Mouse (Mus musculus): ENCODE data around the gene Rnf2. TPM values are rescaled to one million over a fixed set of nuclear protein-coding genes. Genes with fewer than 3 reads are reported as not detected.

Gene Rnf2
- 81.6 and 92.3 TPM in 2 replicates for polyA plus RNA-seq (2015; fragmentation: Nextera tagmentation; extraction: Ambion mirVana)

DNA sequence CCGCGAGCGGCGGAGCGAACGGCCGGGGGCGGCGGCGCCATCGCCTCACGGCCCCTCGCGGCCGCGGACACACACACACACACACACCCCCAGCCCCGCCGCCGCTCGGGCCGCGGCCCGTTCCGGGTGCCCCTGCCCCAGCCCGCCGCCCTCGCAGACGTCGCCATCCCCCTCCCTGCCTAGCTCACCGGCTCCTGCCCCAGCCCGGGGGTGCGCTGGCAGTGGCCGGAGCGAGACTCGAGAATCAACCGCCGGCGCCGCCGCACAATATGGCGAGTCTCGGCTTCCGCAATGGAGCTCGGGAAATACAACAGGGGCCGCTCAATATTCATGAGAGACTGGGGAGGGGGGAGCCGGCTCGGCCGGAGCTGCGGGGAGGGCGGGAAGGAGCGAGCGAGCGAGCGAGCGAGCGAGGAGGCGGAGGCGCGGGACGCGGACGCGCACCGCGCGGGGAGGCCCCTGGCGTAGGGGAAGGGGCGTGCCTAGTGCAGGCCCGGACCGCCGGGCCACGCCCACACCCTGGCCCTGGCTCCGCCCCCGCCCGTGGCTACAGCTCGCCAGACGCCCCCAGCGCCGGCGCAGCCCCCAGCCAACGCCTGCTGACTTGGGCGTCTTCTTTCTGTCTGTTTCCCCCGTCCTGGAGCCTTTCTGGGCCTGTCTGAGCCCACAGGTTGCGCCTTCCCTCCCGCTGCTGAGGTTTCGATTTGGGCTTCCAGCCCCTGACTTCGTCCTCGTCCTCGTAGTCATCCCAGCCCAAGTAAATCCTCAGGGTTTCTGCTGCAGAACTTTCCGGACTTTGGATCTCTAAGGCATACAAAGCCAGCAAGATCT lies at the start of gene Rnf2:
TSS of gene Rnf2 (minus strand) at position 425 of the 831 bp plus-strand sequence.
- Histone ChIP-seq H3K9me3 (ENCODE audit: control insufficient read depth, low read length) (no peaks in the 10 kb centered on the region), H3K9ac (ENCODE audit: low read depth, low read length) (peak within 1 kb of the TSS; percentile 98), H3K36me3 (ENCODE audit: control insufficient read depth, insufficient read depth, low read length) (no peaks in the 10 kb centered on the region), H3K27me3 (replicated peaks; ENCODE audit: control insufficient read depth, insufficient read depth, low read length) (no peaks in the 10 kb centered on the region), H3K4me1 (ENCODE audit: control insufficient read depth, insufficient read depth, low read depth, low read length) (peaks cover 11% of the 10 kb centered on the region), H3K27ac (ENCODE audit: low read depth, low read length) (peak within 1 kb of the TSS; percentile 95), H3K4me2 (ENCODE audit: low read length) (peak within 1 kb of the TSS; percentile 61), H3K4me3 (ENCODE audit: low read length) (peak within 1 kb of the TSS; percentile 95)
- peak; percentile 98 for ATAC-seq
- under 1% methylated on average over 62 of the region's 90 CpGs for WGBS

DNA sequence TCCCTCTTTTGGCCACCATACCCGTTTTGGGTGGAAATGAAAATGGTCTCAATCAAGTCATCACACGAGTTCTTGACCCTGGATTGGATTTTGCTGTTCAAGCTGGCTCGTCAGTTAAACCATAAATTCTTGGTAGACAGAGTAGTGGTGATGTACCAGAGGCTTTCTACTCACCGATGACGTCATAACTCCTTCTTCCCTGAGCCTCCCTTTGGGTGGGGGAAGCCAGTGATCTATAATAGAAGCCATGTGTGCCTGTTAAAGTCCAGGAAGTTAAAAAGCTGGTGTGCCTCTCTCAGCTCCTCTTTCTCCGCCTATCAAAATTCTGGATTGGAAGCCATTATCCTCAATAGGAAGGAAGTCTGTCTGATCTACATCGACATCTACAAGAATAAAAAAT lies 49.0 kb upstream of the Rnf2 start:
- Histone ChIP-seq H3K4me2 (ENCODE audit: low read length) (no peak overlapping the region), H3K9ac (ENCODE audit: low read depth, low read length) (no peak overlapping the region), H3K4me1 (ENCODE audit: control insufficient read depth, insufficient read depth, low read depth, low read length) (no peaks in the 10 kb centered on the region), H3K27me3 (replicated peaks; ENCODE audit: control insufficient read depth, insufficient read depth, low read length) (no peaks in the 10 kb centered on the region), H3K27ac (ENCODE audit: low read depth, low read length) (no peak overlapping the region), H3K9me3 (ENCODE audit: control insufficient read depth, low read length) (no peaks in the 10 kb centered on the region), H3K36me3 (ENCODE audit: control insufficient read depth, insufficient read depth, low read length) (no peaks in the 10 kb centered on the region), H3K4me3 (ENCODE audit: low read length) (no peak overlapping the region)
- ATAC-seq: no peak
- 82% methylated on average over 7 of the region's 7 CpGs for WGBS

DNA sequence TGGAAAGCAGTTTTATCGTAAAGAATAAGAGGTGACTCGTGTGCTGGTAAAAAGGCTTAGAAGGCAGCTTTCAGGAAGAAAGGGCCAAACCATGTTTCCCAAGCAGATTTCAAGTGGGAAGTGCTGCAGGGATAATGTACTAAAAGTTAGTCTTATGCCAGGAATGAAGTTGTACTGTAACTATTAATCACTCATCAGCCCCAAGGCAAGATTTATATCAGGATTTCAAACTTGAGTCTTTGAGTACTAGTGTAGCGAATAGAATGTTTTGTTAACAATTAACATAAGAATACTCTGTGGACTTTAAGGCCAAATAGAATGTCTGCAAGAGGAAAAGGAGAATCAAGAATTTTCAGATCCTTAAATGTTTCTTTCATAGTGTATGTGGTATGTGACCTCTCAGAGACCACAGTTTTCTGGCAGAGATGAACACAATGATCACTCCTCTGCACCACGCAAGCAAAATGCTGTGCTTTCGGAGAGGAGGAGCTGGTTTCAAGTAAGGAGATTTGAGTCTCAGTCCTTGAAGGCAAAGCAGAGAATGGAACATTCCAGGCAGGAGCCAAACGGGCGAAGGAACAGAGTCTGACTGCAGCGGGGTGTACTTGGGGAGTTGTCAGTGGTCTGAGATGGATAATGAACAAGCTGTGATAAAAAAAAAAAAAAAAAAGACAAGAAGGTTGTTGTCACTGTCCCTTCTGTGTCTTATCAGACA lies 48.3 kb upstream of the Rnf2 start:
- no peaks in the 10 kb centered on the region for H3K36me3 ChIP-seq (ENCODE audit: control insufficient read depth, insufficient read depth, low read length)
- H3K27me3 ChIP-seq (replicated peaks; ENCODE audit: control insufficient read depth, insufficient read depth, low read length): no peaks in the 10 kb centered on the region
- 74% methylated on average over 8 of the region's 8 CpGs for WGBS
- H3K4me1 ChIP-seq (ENCODE audit: control insufficient read depth, insufficient read depth, low read depth, low read length): no peaks in the 10 kb centered on the region
- no peak overlapping the region for H3K4me2 ChIP-seq (ENCODE audit: low read length)
- H3K9me3 ChIP-seq (ENCODE audit: control insufficient read depth, low read length): no peaks in the 10 kb centered on the region
- no peak overlapping the region for H3K9ac ChIP-seq (ENCODE audit: low read depth, low read length)
- no peak overlapping the region for H3K4me3 ChIP-seq (ENCODE audit: low read length)
- no peak for ATAC-seq
- no peak overlapping the region for H3K27ac ChIP-seq (ENCODE audit: low read depth, low read length)

DNA sequence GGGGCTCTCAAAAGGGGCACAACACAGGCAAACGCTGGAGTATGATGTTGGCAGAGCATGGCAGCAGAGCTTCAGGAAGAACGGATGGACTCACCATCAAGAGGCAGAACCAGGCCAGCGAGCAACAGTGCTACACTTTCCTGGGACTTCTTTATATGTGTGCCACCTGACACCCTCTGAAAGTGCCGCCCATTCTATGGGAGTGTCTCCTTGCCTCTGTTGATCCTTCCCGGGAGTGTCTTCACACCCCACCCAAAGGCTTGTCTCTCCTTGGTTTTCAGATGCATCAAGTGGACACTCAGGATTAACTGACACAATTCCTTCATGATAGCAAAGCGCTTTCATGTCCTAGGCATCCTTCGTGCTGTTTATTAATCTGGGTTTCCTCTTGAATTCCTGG lies 44.8 kb upstream of the Rnf2 start:
- H3K4me2 ChIP-seq (ENCODE audit: low read length): no peak overlapping the region
- H3K27ac ChIP-seq (ENCODE audit: low read depth, low read length): no peak overlapping the region
- no peak overlapping the region for H3K9ac ChIP-seq (ENCODE audit: low read depth, low read length)
- H3K27me3 ChIP-seq (replicated peaks; ENCODE audit: control insufficient read depth, insufficient read depth, low read length): no peaks in the 10 kb centered on the region
- no peak overlapping the region for H3K4me3 ChIP-seq (ENCODE audit: low read length)
- WGBS: 90% methylated on average over 7 of the region's 7 CpGs
- no peak for ATAC-seq
- H3K9me3 ChIP-seq (ENCODE audit: control insufficient read depth, low read length): no peaks in the 10 kb centered on the region
- no peaks in the 10 kb centered on the region for H3K36me3 ChIP-seq (ENCODE audit: control insufficient read depth, insufficient read depth, low read length)
- H3K4me1 ChIP-seq (ENCODE audit: control insufficient read depth, insufficient read depth, low read depth, low read length): no peaks in the 10 kb centered on the region

DNA sequence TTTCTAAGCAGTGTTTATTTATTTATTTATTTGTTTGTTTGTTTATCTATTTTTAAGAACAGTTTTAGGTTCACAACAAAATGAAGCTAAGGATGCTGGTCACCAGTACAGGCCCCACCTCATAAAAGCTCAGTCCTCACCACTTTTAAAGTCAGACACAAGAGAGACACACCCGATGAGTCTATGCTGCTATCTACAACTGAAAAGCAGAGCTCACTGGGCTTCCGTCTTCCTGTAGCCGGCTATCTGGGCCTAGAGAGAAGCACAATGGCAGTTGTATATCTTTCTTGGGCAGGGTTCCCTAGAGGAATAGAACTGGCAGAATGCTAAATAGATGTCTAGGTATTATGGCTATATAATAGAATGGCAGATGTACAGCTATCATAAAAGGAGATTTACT lies 43.8 kb upstream of the Rnf2 start:
- H3K27me3 ChIP-seq (replicated peaks; ENCODE audit: control insufficient read depth, insufficient read depth, low read length): no peaks in the 10 kb centered on the region
- ATAC-seq: no peak

DNA sequence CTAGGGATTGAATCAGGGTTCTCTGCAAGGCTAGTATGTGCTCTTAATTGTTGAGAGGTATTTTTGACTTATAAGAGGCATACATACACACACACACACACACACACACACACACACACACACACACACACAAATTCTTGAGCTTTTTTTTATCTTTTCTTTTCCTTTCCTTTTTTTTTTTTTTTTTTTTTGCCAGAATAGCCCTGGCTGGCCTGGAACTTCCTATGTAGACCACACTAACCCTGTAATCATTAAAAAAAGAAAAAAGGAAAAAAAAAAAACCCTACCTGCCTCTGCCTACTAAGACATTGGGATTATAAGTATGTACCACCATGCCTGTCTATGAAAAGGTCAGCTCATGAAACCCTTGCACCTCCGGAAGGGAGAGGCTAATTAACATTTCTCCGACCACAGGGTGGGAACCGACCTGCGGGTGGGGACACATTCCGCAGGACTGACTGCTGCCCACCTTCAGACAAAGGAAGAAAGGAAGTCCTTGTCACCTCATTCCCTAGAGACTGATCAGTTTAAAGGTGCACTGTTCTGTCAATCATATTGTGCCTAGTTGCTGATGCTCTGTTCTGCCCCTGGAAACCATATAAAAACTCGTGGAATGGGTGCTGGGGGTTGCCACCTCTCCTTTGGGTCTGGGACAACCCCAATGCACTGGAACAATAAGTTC lies 43.2 kb upstream of the Rnf2 start:
- no peak overlapping the region for H3K4me2 ChIP-seq (ENCODE audit: low read length)
- ATAC-seq: no peak
- no peaks in the 10 kb centered on the region for H3K36me3 ChIP-seq (ENCODE audit: control insufficient read depth, insufficient read depth, low read length)
- H3K27me3 ChIP-seq (replicated peaks; ENCODE audit: control insufficient read depth, insufficient read depth, low read length): no peaks in the 10 kb centered on the region
- no peaks in the 10 kb centered on the region for H3K4me1 ChIP-seq (ENCODE audit: control insufficient read depth, insufficient read depth, low read depth, low read length)
- no peaks in the 10 kb centered on the region for H3K9me3 ChIP-seq (ENCODE audit: control insufficient read depth, low read length)
- H3K9ac ChIP-seq (ENCODE audit: low read depth, low read length): no peak overlapping the region
- H3K4me3 ChIP-seq (ENCODE audit: low read length): no peak overlapping the region
- H3K27ac ChIP-seq (ENCODE audit: low read depth, low read length): no peak overlapping the region
- 75% methylated on average over 6 of the region's 6 CpGs for WGBS

More for the DNA sequence above, 43.8 kb upstream of the Rnf2 start:
- H3K9me3 ChIP-seq (ENCODE audit: control insufficient read depth, low read length): no peaks in the 10 kb centered on the region
- no peak overlapping the region for H3K9ac ChIP-seq (ENCODE audit: low read depth, low read length)
- H3K27ac ChIP-seq (ENCODE audit: low read depth, low read length): no peak overlapping the region
- H3K4me2 ChIP-seq (ENCODE audit: low read length): no peak overlapping the region
- H3K4me1 ChIP-seq (ENCODE audit: control insufficient read depth, insufficient read depth, low read depth, low read length): no peaks in the 10 kb centered on the region
- WGBS: 88% methylated on average over 3 of the region's 3 CpGs
- no peaks in the 10 kb centered on the region for H3K36me3 ChIP-seq (ENCODE audit: control insufficient read depth, insufficient read depth, low read length)
- no peak overlapping the region for H3K4me3 ChIP-seq (ENCODE audit: low read length)

DNA sequence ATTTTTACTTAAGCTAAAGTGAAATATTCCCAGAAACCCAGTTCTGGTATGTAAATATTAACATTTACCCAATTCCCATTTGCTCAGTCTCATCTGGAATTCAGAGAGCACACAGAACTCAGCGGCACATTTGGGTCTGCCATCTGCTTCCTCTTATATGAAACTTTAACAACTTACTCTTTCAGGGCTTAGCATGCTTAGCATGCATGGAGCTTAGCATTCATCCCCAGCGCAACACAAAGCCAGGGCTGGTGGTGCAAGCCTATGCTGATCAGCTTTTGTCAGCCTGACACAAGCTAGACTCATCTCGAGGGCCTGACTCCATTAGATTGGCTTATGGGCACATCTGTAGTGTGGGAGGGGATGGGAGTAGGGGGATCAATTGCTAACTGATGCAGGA lies 25.9 kb upstream of the Rnf2 start:
- H3K4me3 ChIP-seq (ENCODE audit: low read length): no peak overlapping the region
- H3K9me3 ChIP-seq (ENCODE audit: control insufficient read depth, low read length): no peaks in the 10 kb centered on the region; the same call in 1 of the 2 replicates
- H3K27ac ChIP-seq (ENCODE audit: low read depth, low read length): no peak overlapping the region
- no peaks in the 10 kb centered on the region for H3K36me3 ChIP-seq (ENCODE audit: control insufficient read depth, insufficient read depth, low read length)
- no peaks in the 10 kb centered on the region for H3K27me3 ChIP-seq (replicated peaks; ENCODE audit: control insufficient read depth, insufficient read depth, low read length)
- no peak overlapping the region for H3K9ac ChIP-seq (ENCODE audit: low read depth, low read length)
- ATAC-seq: no peak
- 60% methylated on average over 3 of the region's 3 CpGs for WGBS
- H3K4me2 ChIP-seq (ENCODE audit: low read length): no peak overlapping the region
- no peaks in the 10 kb centered on the region for H3K4me1 ChIP-seq (ENCODE audit: control insufficient read depth, insufficient read depth, low read depth, low read length)

DNA sequence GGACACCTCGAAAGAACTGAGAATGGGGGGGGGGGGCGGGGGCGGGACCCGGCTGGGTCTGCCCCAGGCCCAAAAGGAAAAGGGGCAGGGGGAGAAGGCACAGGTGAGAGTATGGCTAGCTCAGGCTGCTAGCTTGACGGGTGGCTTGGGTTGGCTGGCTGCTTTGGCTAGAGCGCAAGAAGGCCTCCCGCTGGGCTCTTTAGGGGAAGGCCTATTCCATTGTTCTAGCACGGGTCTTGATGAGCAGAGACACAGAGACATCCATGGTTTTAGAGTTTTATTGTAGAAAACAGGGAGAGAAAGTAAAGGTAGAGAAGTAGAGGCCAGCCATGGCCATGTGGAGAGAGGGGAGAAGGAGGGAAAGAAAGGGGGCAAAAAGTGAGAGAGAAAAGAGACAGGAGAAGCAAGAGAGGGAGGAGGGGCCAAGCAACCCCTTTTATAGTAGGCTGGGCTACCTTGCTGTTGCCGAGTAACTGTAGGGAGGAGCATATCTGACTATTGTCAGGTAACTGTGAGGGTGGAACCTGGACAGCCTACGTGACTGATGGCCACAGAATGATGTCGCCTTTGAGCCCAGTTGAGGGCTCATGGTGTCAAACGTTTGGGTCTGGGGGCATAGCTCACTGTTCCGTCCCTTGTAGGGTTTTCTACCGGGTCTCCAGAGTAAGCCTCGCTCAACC lies 17.0 kb upstream of the Rnf2 start:
- Histone ChIP-seq H3K27me3 (replicated peaks; ENCODE audit: control insufficient read depth, insufficient read depth, low read length) (no peaks in the 10 kb centered on the region), H3K4me3 (ENCODE audit: low read length) (no peak overlapping the region), H3K9me3 (ENCODE audit: control insufficient read depth, low read length) (no peaks in the 10 kb centered on the region), H3K4me1 (ENCODE audit: control insufficient read depth, insufficient read depth, low read depth, low read length) (no peaks in the 10 kb centered on the region), H3K36me3 (ENCODE audit: control insufficient read depth, insufficient read depth, low read length) (no peaks in the 10 kb centered on the region), H3K27ac (ENCODE audit: low read depth, low read length) (no peak overlapping the region), H3K4me2 (ENCODE audit: low read length) (no peak overlapping the region), H3K9ac (ENCODE audit: low read depth, low read length) (no peak overlapping the region)
- WGBS: 70% methylated on average over 13 of the region's 15 CpGs
- no peak for ATAC-seq
